Mouse (Mus musculus) forebrain, embryonic 16.5 days (tissue): ENCODE results near the gene Cog1. TPM values are rescaled to one million over a fixed set of nuclear protein-coding genes. Genes with fewer than 3 reads are reported as not detected.

Experiments
- ATAC-seq: fragments of 200-750 bp; cut with Nextera tagmentation; 2 replicates; pipeline ENCODE4 v1.8.0; 2017; ENCODE audit warnings: mild to moderate bottlenecking, moderate library complexity
- H3K27ac ChIP-seq: fragments of 300-500 bp; sonication (generic); 2 replicates; pipeline ENCODE4 v1.5.1; 2014; ENCODE audit warnings: low read length, control low read depth
- H3K27me3 ChIP-seq: fragments of 300-500 bp; sonication (generic); replicated peaks from 2 replicates; pipeline ENCODE4 v1.6.1; 2014; ENCODE audit warnings: low read length; ENCODE audit not compliant: control insufficient read depth, insufficient read depth
- H3K36me3 ChIP-seq: fragments of 300-500 bp; sonication (generic); 2 replicates; pipeline ENCODE4 v1.6.1; 2014; ENCODE audit not compliant: control insufficient read depth, insufficient read depth
- H3K4me1 ChIP-seq: fragments of 300-500 bp; sonication (generic); replicated peaks from 2 replicates; pipeline ENCODE4 v1.6.1; 2014; ENCODE audit warnings: low read length; ENCODE audit not compliant: control insufficient read depth, insufficient read depth
- H3K4me2 ChIP-seq: fragments of 300-500 bp; sonication (generic); 2 replicates; pipeline ENCODE4 v1.6.1; 2014; ENCODE audit warnings: mild to moderate bottlenecking, low read length, control low read depth
- H3K4me3 ChIP-seq: fragments of 300-500 bp; sonication (generic); replicated peaks from 2 replicates; pipeline ENCODE4 v1.5.1; 2014; ENCODE audit warnings: mild to moderate bottlenecking, low read length, control low read depth
- H3K9ac ChIP-seq: fragments of 300-500 bp; sonication (generic); replicated peaks from 2 replicates; pipeline ENCODE4 v1.6.1; 2014; ENCODE audit warnings: low read depth, low read length, control low read depth
- H3K9me3 ChIP-seq: fragments of 300-500 bp; sonication (generic); 2 replicates; pipeline ENCODE4 v1.6.1; 2016; ENCODE audit warnings: low read length; ENCODE audit not compliant: control insufficient read depth
- WGBS: fragments of 180-500 bp; shearing (Covaris S2); extraction: QIAGEN DNeasy Blood & Tissue Kit; methylation state at CpG from one replicate; pipeline ENCODE4 v1.1.7; 2014; 5-methylcytosine and 5-hydroxymethylcytosine counted together
- polyA plus RNA-seq: library from polyadenylated mRNA; unstranded; fragments of >200 nt; fragmentation: Nextera tagmentation; extraction: Ambion mirVana; gene quantifications from 2 replicates; pipeline ENCODE4 v1.2.1, GENCODE M21; 2015

Cog1 gene
- polyA plus RNA-seq, 1 experiment from 2014 or later = 36.3 TPM

GRCm38 (mm10) chr11:113715078-113715674 lies 66.2 kb downstream of the Cog1 start:
- ATAC-seq = no peak
- H3K27ac ChIP-seq = no peak overlapping the region

DNA sequence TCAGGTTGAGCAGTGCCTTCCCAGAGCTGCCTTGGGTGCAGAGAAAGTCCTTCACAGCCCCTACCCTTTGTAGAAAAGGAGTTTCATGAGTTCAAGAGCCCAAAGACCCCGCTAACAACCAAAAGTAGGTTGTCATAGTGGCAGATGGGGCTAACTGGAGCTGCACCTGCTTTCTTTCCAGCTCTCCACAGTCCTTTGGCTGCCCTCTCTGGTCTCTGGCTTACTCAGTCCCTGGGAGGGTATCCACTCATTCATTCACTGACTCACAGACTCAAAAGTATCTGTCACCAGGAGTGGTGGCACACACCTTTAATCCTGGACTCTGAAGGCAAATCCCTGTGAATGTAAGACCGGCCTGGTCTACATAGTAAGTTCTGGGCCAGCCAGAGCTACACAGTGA lies 67.2 kb downstream of the Cog1 start:
- ATAC-seq = no peak
- WGBS = 86% methylated on average over 2 of the region's 2 CpGs
- Histone ChIP-seq H3K36me3 (no peaks in the 10 kb centered on the region), H3K4me2 (no peak overlapping the region), H3K9me3 (no peaks in the 10 kb centered on the region), H3K27me3 (no peaks in the 10 kb centered on the region), H3K27ac (no peak overlapping the region), H3K4me3 (no peak overlapping the region), H3K4me1 (no peaks in the 10 kb centered on the region), H3K9ac (no peak overlapping the region)

More at GRCm38 (mm10) chr11:113715078-113715674, 66.2 kb downstream of the Cog1 start:
- no peak overlapping the region for H3K9ac ChIP-seq
- no peaks in the 10 kb centered on the region for H3K9me3 ChIP-seq
- H3K36me3 ChIP-seq = no peaks in the 10 kb centered on the region
- H3K4me1 ChIP-seq = peaks cover 7% of the 10 kb centered on the region
- 76% methylated on average over 7 of the region's 7 CpGs for WGBS
- no peak overlapping the region for H3K4me2 ChIP-seq
- no peak overlapping the region for H3K4me3 ChIP-seq
- H3K27me3 ChIP-seq = no peaks in the 10 kb centered on the region

Other genes with a start within 250 kb of the Cog1 start
- 70.3 and 87.5 TPM in 2 replicates for gene Sstr2, start 29.8 kb upstream of the Cog1 start, polyA plus RNA-seq
- gene Slc39a11, start 910 bp downstream of the Cog1 start, polyA plus RNA-seq = 41.6 and 44.4 TPM in 2 replicates
- gene Fam104a, start 35.0 kb downstream of the Cog1 start, polyA plus RNA-seq = 43.0 and 43.4 TPM in 2 replicates
- 24.4 and 26.1 TPM in 2 replicates for gene D11Wsu47e, start 35.2 kb downstream of the Cog1 start, polyA plus RNA-seq
- 0.32 and 0.35 TPM in 2 replicates for gene Cpsf4l, start 60.8 kb downstream of the Cog1 start, polyA plus RNA-seq
- gene Cdc42ep4, start 102.7 kb downstream of the Cog1 start, polyA plus RNA-seq = 99.9 and 100 TPM in 2 replicates